Mouse (Mus musculus) liver, embryonic 14.5 days (tissue): ENCODE results near the gene Smarca4. TPM values are rescaled to one million over a fixed set of nuclear protein-coding genes. Genes with fewer than 3 reads are reported as not detected.
A peak's percentile ranks its signal among the peaks of the same experiment; 100 is the strongest.

Experiments
- ATAC-seq: fragments of 200-750 bp; cut with Nextera tagmentation; 2 replicates; pipeline ENCODE4 v1.8.0; 2017; ENCODE audit warnings: moderate number of reproducible peaks, mild to moderate bottlenecking, moderate library complexity; ENCODE audit not compliant: insufficient read depth
- DNase-seq, 3 experiments: peaks; one replicate each; pipeline ENCODE4 v3.0.0-alpha.2; 2012 to 2013; ENCODE audit warnings: low read depth in 3 of 3, low spot score in 3 of 3
- H3K27ac ChIP-seq: fragments of 300-500 bp; sonication (generic); 2 replicates; pipeline ENCODE4 v1.5.1; 2014; ENCODE audit warnings: moderate library complexity, mild to moderate bottlenecking, control low read depth, inconsistent platforms
- H3K27me3 ChIP-seq: fragments of 300-500 bp; sonication (generic); 2 replicates; pipeline ENCODE4 v1.6.1; 2014; ENCODE audit warnings: mild to moderate bottlenecking, low read length, moderate library complexity; ENCODE audit not compliant: control insufficient read depth, insufficient read depth
- H3K36me3 ChIP-seq: fragments of 300-500 bp; sonication (generic); replicated peaks from 2 replicates; pipeline ENCODE4 v1.6.1; 2014; ENCODE audit warnings: low read depth; ENCODE audit not compliant: control insufficient read depth, insufficient read depth
- H3K4me1 ChIP-seq, 2 experiments: fragments of 200-500 bp in 1 of 2; fragments of 300-500 bp in 1 of 2; sonication (generic) in 1 of 2; replicated peaks; 2 replicates each; pipeline ENCODE4 v1.6.1; 2012 to 2014; ENCODE audit warnings: antibody characterized with exemption in 1 of 2, inconsistent platforms in 1 of 2, low read length in 1 of 2; ENCODE audit not compliant: control insufficient read depth in 2 of 2, insufficient read depth in 2 of 2
- H3K4me2 ChIP-seq: fragments of 300-500 bp; sonication (generic); 2 replicates; pipeline ENCODE4 v1.6.1; 2014; ENCODE audit warnings: low read depth, mild to moderate bottlenecking, control low read depth, moderate library complexity
- H3K4me3 ChIP-seq, 2 experiments: fragments of 200-500 bp in 1 of 2; fragments of 300-500 bp in 1 of 2; sonication (generic) in 1 of 2; 2 replicates each; pipeline ENCODE4 v1.5.1; 2012 to 2014; ENCODE audit warnings: low read depth in 2 of 2, low read length in 2 of 2, mild to moderate bottlenecking in 2 of 2, control low read depth in 1 of 2, inconsistent platforms in 1 of 2, moderate library complexity in 1 of 2; ENCODE audit not compliant: insufficient read depth in 1 of 2
- H3K9ac ChIP-seq: fragments of 300-500 bp; sonication (generic); replicated peaks from 2 replicates; pipeline ENCODE4 v1.6.1; 2014; ENCODE audit warnings: mild to moderate bottlenecking, control low read depth, moderate library complexity
- H3K9me3 ChIP-seq: fragments of 300-500 bp; sonication (generic); 2 replicates; pipeline ENCODE4 v1.6.1; 2016; ENCODE audit warnings: low read length, mixed read lengths; ENCODE audit not compliant: control insufficient read depth
- CTCF ChIP-seq: IDR thresholded peaks from 2 replicates; pipeline ENCODE4 v1.5.1; 2016; ENCODE audit warnings: antibody characterized with exemption, low read depth, control low read depth
- EP300 ChIP-seq: IDR thresholded peaks from 2 replicates; pipeline ENCODE4 v1.6.1; 2016; ENCODE audit warnings: antibody characterized with exemption, low read depth
- WGBS: fragments of 180-500 bp; shearing (Covaris S2); extraction: QIAGEN DNeasy Blood & Tissue Kit; methylation state at CpG from one replicate; pipeline ENCODE4 v1.1.7; 2014; ENCODE audit not compliant: insufficient replicate concordance; 5-methylcytosine and 5-hydroxymethylcytosine counted together
- polyA plus RNA-seq, 2 experiments: library from polyadenylated mRNA; depleted of rRNA in 1 of 2; stranded (reverse) in 1 of 2; unstranded in 1 of 2; fragments of >200 nt; fragmentation: Nextera tagmentation in 1 of 2; extraction: Ambion mirVana in 1 of 2; gene quantifications; 2 replicates each; pipeline versions ENCODE4 v1.2.1 to v1.2.3; 2012 to 2014

The Smarca4 gene
- polyA plus RNA-seq, 2 experiments = 17.7 to 20.6 TPM

DNA sequence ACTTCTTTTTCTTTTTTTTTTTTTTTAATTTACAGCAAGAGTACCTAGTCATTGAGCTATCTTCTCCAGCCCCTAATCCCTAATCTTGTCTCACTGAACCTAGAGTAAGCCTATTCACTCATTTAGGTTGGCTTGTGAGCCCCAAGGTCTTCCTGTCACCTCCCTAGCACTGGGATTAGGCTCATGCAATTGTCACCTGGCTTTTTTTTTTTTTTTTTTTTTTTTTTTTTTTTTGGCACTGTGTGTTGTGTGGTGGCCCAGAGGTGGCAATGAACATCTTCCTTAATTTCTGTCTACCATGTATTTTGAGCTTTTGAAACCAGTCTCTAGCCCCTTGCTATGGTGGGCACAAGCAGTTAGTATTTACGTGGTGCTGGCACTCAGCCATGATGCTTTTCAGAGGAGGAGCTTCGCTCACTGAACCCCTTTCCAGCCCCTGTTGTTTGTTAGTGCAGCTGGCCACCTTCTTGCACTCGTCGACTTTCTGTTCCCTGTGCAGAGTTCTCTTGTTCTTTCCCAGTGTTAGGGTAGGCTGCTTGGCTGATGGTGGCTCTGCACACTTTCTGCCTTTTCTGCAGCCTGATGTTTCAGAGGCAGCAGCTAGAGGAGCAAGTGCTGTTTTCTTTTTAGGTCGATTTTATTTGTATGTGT is 11.3 kb downstream of the Smarca4 start:
- TF ChIP-seq CTCF (no peak), EP300 (no peak)
- no peaks in the 10 kb centered on the region; a peak in 3 of 4 replicates for H3K4me1 ChIP-seq
- no peaks in the 10 kb centered on the region for H3K27me3 ChIP-seq
- H3K4me2 ChIP-seq = no peak overlapping the region
- H3K4me3 ChIP-seq = no peak overlapping the region
- DNase-seq (no peak), ATAC-seq (no peak)
- H3K36me3 ChIP-seq = 0 out of 2 replicates have a peak, but pooled peaks cover 3% of the 10 kb centered on the region
- H3K9me3 ChIP-seq = no peaks in the 10 kb centered on the region
- H3K27ac ChIP-seq = no peak overlapping the region
- 73% methylated on average over 5 of the region's 5 CpGs for WGBS
- H3K9ac ChIP-seq = no peak overlapping the region

- no peaks in the 10 kb centered on the region for H3K9me3 ChIP-seq
- no peak for ATAC-seq
- H3K27me3 ChIP-seq = no peaks in the 10 kb centered on the region
- DNase-seq = peak in 2 of 3 experiments; percentile 25 to 30
- TF ChIP-seq EP300 (no peak), CTCF (peak; percentile 71)
- no peak overlapping the region for H3K9ac ChIP-seq
- no peak overlapping the region for H3K4me3 ChIP-seq
- peaks cover 12% of the 10 kb centered on the region for H3K36me3 ChIP-seq
- 67% methylated on average over 3 of the region's 3 CpGs for WGBS
- H3K27ac ChIP-seq = no peak overlapping the region
- no peaks in the 10 kb centered on the region; a peak in 1 of 4 replicates for H3K4me1 ChIP-seq
- no peak overlapping the region for H3K4me2 ChIP-seq
Observed at GRCm38 (mm10) chr9:21630673-21631072, 14.7 kb downstream of the Smarca4 start.

DNA sequence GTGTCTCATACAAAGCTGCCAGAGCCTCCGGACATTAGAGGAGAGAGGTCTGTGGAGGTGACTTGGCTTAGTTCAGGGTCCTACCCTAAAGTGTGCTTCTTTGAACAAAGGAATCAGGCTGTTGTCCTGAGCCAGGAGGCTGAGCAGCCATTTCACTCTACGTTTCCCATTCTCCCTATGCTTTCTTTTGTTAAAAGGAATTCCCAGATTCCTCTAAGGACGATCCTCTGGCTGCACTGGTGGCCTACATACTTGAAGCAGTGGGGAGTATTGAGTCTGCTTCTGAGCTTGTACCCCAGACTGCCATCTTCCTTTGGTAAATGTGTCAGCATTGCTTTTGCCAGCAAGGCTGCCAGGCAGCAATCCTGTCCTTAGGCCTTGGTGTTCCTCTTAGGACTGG is 17.1 kb downstream of the Smarca4 start:
- no peak for ATAC-seq
- no peak for DNase-seq
- TF ChIP-seq CTCF (no peak), EP300 (no peak)
- no peaks in the 10 kb centered on the region for H3K9me3 ChIP-seq
- no peak overlapping the region for H3K4me3 ChIP-seq
- no peak overlapping the region for H3K27ac ChIP-seq
- H3K4me2 ChIP-seq = no peak overlapping the region
- 84% methylated on average over 3 of the region's 3 CpGs for WGBS
- H3K36me3 ChIP-seq = peaks cover 34% of the 10 kb centered on the region
- no peaks in the 10 kb centered on the region for H3K27me3 ChIP-seq
- H3K9ac ChIP-seq = no peak overlapping the region
- H3K4me1 ChIP-seq = no peaks in the 10 kb centered on the region

- no peak overlapping the region for H3K9ac ChIP-seq
- no peak overlapping the region for H3K4me2 ChIP-seq
- no peak for DNase-seq
- H3K27me3 ChIP-seq = no peaks in the 10 kb centered on the region
- peaks cover 59% of the 10 kb centered on the region for H3K36me3 ChIP-seq
- ATAC-seq = no peak
- no peaks in the 10 kb centered on the region for H3K9me3 ChIP-seq
- no peak overlapping the region for H3K27ac ChIP-seq
- 93% methylated on average over 7 of the region's 7 CpGs for whole genome bisulfite sequencing
- H3K4me1 ChIP-seq = no peaks in the 10 kb centered on the region
- no peak for TF ChIP-seq CTCF
- TF ChIP-seq EP300 = no peak
- H3K4me3 ChIP-seq = no peak overlapping the region
Observed at GRCm38 (mm10) chr9:21635639-21636038, 19.7 kb downstream of the Smarca4 start.

GRCm38 (mm10) chr9:21639031-21639430 is 23.1 kb downstream of the Smarca4 start:
- ATAC-seq = no peak
- TF ChIP-seq CTCF = no peak
- TF ChIP-seq EP300 = no peak
- no peak for DNase-seq

More at GRCm38 (mm10) chr9:21639031-21639430, 23.1 kb downstream of the Smarca4 start:
- no peak overlapping the region for H3K4me3 ChIP-seq
- no peak overlapping the region for H3K27ac ChIP-seq
- H3K4me2 ChIP-seq = no peak overlapping the region
- peaks cover 83% of the 10 kb centered on the region for H3K36me3 ChIP-seq
- no peak overlapping the region for H3K9ac ChIP-seq
- no peaks in the 10 kb centered on the region for H3K27me3 ChIP-seq
- no peaks in the 10 kb centered on the region for H3K4me1 ChIP-seq
- no peaks in the 10 kb centered on the region for H3K9me3 ChIP-seq
- 91% methylated on average over 11 of the region's 11 CpGs for WGBS
